Mouse (Mus musculus): Measurements from ENCODE around the gene Olfr412. TPM values are rescaled to one million over a fixed set of nuclear protein-coding genes. Genes with fewer than 3 reads are reported as not detected.

Gene Olfr412
- polyA plus RNA-seq (2017; shearing (Covaris generic)): not detected

DNA sequence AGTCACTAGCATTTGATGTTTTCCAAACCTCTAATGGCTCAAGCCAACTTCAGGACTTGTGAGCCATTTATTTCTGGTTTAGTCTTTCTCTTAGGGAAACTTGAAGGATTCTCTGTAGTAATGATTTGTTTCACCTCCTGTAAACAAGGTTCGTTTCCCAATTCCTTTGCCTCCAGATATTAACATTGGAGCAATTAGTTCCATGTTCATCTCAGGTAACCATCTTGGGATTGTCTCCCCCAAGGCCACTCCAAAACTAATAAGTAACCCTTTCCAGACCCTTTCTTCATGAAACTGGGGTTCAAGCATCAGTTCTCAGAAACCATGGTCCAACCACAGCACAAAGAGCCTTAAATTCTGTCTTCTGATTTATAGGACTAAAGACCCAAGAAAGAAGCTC, at the start of gene Olfr412:
Gene Olfr412, plus strand, starts transcription at position 301 of the 400 bp plus-strand sequence.

GRCm38 (mm10) chr11:74337931-74338330, 23.9 kb upstream of the Olfr412 start, which contains the start of gene Olfr410:
Olfr410 (minus strand) TSS chr11:74338031.

GRCm38 (mm10) chr11:74352550-74352949, 9.3 kb upstream of the Olfr412 start, which contains the start of gene Olfr411:
Olfr411 (minus strand) TSS chr11:74352650.

Other genes starting within 250 kb of the Olfr412 start
- not detected for gene Olfr401, start 248.4 kb upstream of the Olfr412 start, polyA plus RNA-seq (2017; shearing (Covaris generic))
- gene Olfr402, start 208.5 kb upstream of the Olfr412 start, polyA plus RNA-seq (2017; shearing (Covaris generic)): not detected
- gene Olfr403, start 175.8 kb upstream of the Olfr412 start, polyA plus RNA-seq (2017; shearing (Covaris generic)): not detected
- gene Olfr43, start 150.7 kb upstream of the Olfr412 start, polyA plus RNA-seq (2017; shearing (Covaris generic)): not detected
- not detected for gene Olfr406, start 102.3 kb upstream of the Olfr412 start, polyA plus RNA-seq (2017; shearing (Covaris generic))
- not detected for gene Olfr59, start 78.3 kb upstream of the Olfr412 start, polyA plus RNA-seq (2017; shearing (Covaris generic))
- 0.09 TPM for gene Olfr410, start 24.0 kb upstream of the Olfr412 start, polyA plus RNA-seq (2017; shearing (Covaris generic))
- not detected for gene Olfr411, start 9.4 kb upstream of the Olfr412 start, polyA plus RNA-seq (2017; shearing (Covaris generic))
- gene Rap1gap2, start 248.8 kb downstream of the Olfr412 start, polyA plus RNA-seq (2017; shearing (Covaris generic)): 4.3 TPM